Mouse (Mus musculus) left cerebral cortex, adult 2 months (tissue): Measurements from ENCODE around the gene Nup133. TPM values are rescaled to one million over a fixed set of nuclear protein-coding genes. Genes with fewer than 3 reads are reported as not detected.

ENCODE experiments used
- DNase-seq, 2 experiments: peaks; one replicate each; pipeline ENCODE4 v3.0.0; 2021 to 2022; ENCODE audit warnings: low spot score in 2 of 2, mixed read lengths in 1 of 2; ENCODE audit errors: extremely low spot score in 1 of 2
- H3K27ac ChIP-seq: fragments of 200-600 bp; 2 replicates; pipeline ENCODE4 v1.8.1; 2022
- H3K4me3 ChIP-seq: fragments of 200-600 bp; 2 replicates; pipeline ENCODE4 v1.8.1; 2022
- CTCF ChIP-seq: fragments of 200-600 bp; IDR thresholded peaks from 2 replicates; pipeline ENCODE4 v1.8.1; 2022; ENCODE audit warnings: antibody characterized with exemption, mild to moderate bottlenecking, moderate library complexity
- intact Hi-C: fragments of 180-260 bp; cut with DNase I; formaldehyde crosslinking; loops from one replicate; pipeline ENCODE4 v1.15.1; 2025
- total RNA-seq, 2 experiments: library from RNA; stranded (reverse); gene quantifications; 2 replicates each; pipeline ENCODE4 v1.2.3; 2021

Gene Nup133
- total RNA-seq, 2 experiments from 2014 or later: 22.6 to 25.6 TPM

DNA sequence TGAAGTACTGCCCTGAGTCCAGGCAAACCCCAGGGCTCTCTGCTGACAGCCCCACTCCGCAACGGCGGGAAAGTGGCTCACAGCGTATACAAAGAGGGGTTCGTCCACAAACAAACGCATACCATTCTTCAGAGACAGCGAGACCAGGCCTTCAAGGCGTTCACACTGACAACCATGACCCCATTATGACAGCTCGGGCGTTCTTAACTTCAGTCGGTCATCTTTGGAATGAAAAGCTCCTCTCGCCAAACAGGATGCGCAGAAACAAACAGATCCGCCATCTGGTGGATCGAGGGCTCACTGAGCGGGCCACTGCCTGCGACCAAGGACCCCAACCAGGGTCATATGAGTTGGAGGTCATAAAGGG is 90.5 kb downstream of the Nup133 start:
- no peak; the same call in 1 of the 2 replicates for TF ChIP-seq CTCF
- peak overlapping the region; percentile 97 for H3K27ac ChIP-seq
- no peak for DNase-seq
- intact Hi-C loops: loop anchor here (2.0 kb wide), 2 partner anchors 18 to 20 kb away; no protein-coding TSS in a partner anchor
- H3K4me3 ChIP-seq: peak overlapping the region; percentile 74

GRCm38 (mm10) chr8:123857361-123857760 is 91.7 kb downstream of the Nup133 start:
- no peak for TF ChIP-seq CTCF
- DNase-seq: no peak
- H3K27ac ChIP-seq: peak overlapping the region; percentile 97
- peak overlapping the region; percentile 74 for H3K4me3 ChIP-seq
- intact Hi-C loops: no loop called here

DNA sequence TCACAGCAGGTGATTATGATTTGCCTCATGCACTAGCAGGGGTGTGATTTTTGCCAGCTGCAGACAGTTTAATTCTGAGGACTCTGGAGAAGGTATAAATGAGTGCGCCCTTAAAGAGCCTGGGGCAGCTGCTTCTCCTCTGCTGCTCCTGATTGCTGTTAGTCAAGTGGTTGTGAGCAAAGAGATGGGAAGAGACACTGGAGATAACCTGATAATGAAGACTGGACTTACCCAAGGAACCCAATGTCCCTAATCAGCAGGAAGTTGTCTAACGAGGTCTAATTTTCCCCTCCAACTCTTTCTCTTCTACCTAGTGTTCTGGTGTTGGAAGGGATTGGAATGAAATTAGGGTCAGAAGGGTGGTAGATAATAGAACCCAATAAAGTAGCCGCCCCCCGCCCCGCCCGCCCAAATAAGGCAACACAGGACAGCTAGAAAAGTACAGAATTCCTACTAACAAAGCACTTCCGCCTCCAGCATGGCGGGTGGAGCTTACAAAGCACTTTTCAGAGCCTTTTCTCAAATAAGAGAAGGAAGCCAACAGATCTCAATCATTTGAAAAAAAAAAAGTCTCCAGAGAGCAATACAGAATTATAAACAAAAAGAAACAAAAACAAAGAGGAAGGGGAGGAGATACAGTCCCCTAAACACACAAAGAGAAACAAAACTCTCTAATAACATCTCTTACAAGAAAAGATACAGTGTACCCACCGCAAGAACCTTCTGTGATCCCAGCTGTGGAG is 94.2 kb downstream of the Nup133 start:
- DNase-seq: no peak
- Histone ChIP-seq H3K27ac (no peak overlapping the region), H3K4me3 (no peak overlapping the region)
- intact Hi-C loops: loop anchor here (2.0 kb wide), 1 partner anchor 38 kb away; no protein-coding TSS in a partner anchor
- no peak for TF ChIP-seq CTCF

- DNase-seq: no peak
- H3K4me3 ChIP-seq: no peak overlapping the region
- TF ChIP-seq CTCF: no peak
- intact Hi-C loops: loop anchor here (2.0 kb wide), 1 partner anchor 39 kb away; no protein-coding TSS in a partner anchor
- no peak overlapping the region for H3K27ac ChIP-seq
Measured at GRCm38 (mm10) chr8:123854252-123854651, 94.8 kb downstream of the Nup133 start.

- no peak for DNase-seq
- H3K4me3 ChIP-seq: no peak overlapping the region
- no peak for TF ChIP-seq CTCF
- intact Hi-C loops: no loop called here
- no peak overlapping the region for H3K27ac ChIP-seq
Measured at GRCm38 (mm10) chr8:123851590-123851989, 97.5 kb downstream of the Nup133 start.

GRCm38 (mm10) chr8:123849352-123849751 is 99.7 kb downstream of the Nup133 start:
- intact Hi-C loops: no loop called here
- DNase-seq: no peak
- TF ChIP-seq CTCF: no peak
- Histone ChIP-seq H3K4me3 (no peak overlapping the region), H3K27ac (no peak overlapping the region; the same call in 1 of the 2 replicates)

DNA sequence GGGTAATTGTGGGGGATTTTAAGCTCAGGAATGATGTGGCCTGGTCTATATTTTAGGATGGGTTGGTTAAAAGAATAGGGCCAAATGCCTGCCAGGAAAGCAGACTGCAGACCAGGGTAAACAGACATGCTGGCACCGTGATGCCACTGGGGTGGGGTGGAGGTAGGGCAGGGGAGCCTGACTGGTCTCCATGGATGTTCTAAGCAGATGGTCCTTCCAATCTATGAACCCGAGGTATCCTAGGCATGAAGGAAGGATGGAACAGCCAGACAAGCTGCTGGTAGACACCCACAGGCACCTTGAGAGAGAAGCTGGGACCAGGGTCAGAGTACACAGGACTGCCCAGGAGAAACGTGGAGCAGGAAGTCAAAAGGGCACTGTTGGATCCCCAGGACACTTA is 101.5 kb downstream of the Nup133 start:
- Histone ChIP-seq H3K27ac (peak overlapping the region; percentile 61), H3K4me3 (no peak overlapping the region)
- DNase-seq: no peak
- no peak for TF ChIP-seq CTCF
- intact Hi-C loops: loop anchor here (2.0 kb wide), 1 partner anchor 37 kb away; no protein-coding TSS in a partner anchor

Other genes starting within 250 kb of the Nup133 start
- 10 to 100 TPM; 39.8 to 48.9 TPM for gene Rab4a, start 143.3 kb downstream of the Nup133 start, total RNA-seq
- gene Ccsap, start 89.1 kb downstream of the Nup133 start, total RNA-seq: 10 to 100 TPM; 65.9 to 75.4 TPM
- 10 to 100 TPM; 11.1 to 12.2 TPM for gene Acta1, start 54.5 kb downstream of the Nup133 start, total RNA-seq
- gene Abcb10, start 33.9 kb upstream of the Nup133 start, total RNA-seq: 10 to 100 TPM; 16.3 to 16.5 TPM
- 10 to 100 TPM; 22.8 to 24.2 TPM for gene Taf5l, start 72.1 kb upstream of the Nup133 start, total RNA-seq
- 10 to 100 TPM; 11.4 to 13.0 TPM for gene Urb2, start 72.2 kb upstream of the Nup133 start, total RNA-seq